Mouse (Mus musculus) B cell, adult 62 days (primary cell): ENCODE data around the gene 1700014D04Rik. TPM values are rescaled to one million over a fixed set of nuclear protein-coding genes. Genes with fewer than 3 reads are reported as not detected.

Source experiments
- total RNA-seq: library from RNA; stranded (reverse); gene quantifications from 4 replicates; pipeline ENCODE4 v1.2.4, GENCODE M21; 2023

1700014D04Rik gene
- total RNA-seq = 0.17 to 0.18 TPM in 2 of 4 replicates, not detected in the others

GRCm38 (mm10) chr13:59746711-59747110, at the start of gene 1700014D04Rik:
TSS of gene 1700014D04Rik (minus strand) at chr13:59746752.

GRCm38 (mm10) chr13:59782145-59782544, 35.6 kb upstream of the 1700014D04Rik start, which contains the start of gene Gm49354:
TSS of gene Gm49354 (minus strand) at chr13:59782245.

GRCm38 (mm10) chr13:59769296-59770163, 23.0 kb upstream of the 1700014D04Rik start, which contains the start of gene Isca1:
TSS of gene Isca1 (minus strand) at chr13:59769810.

GRCm38 (mm10) chr13:59731652-59732051, 14.9 kb downstream of the 1700014D04Rik start, which contains the start of gene Spata31d1d:
TSS of gene Spata31d1d (minus strand) at chr13:59731752.

GRCm38 (mm10) chr13:59711984-59712383, 34.6 kb downstream of the 1700014D04Rik start, which contains the start of gene Spata31d1b:
TSS of gene Spata31d1b (plus strand) at chr13:59712284.

GRCm38 (mm10) chr13:59710230-59710629, 36.3 kb downstream of the 1700014D04Rik start, which contains the start of gene Spata31d1a:
TSS of gene Spata31d1a (minus strand) at chr13:59710330.

GRCm38 (mm10) chr13:59694008-59694407, 52.5 kb downstream of the 1700014D04Rik start, which contains the start of gene 4921517D22Rik:
TSS of gene 4921517D22Rik (minus strand) at chr13:59694108.

Other genes with a start within 250 kb of the 1700014D04Rik start
- gene Agtpbp1, start 161.5 kb downstream of the 1700014D04Rik start, total RNA-seq = 54.1 to 69.6 TPM (median 56.8 TPM) in 4 replicates
- gene Naa35, start 161.5 kb downstream of the 1700014D04Rik start, total RNA-seq = 56.5 to 67.1 TPM (median 63.9 TPM) in 4 replicates
- gene Golm1, start 70.9 kb downstream of the 1700014D04Rik start, total RNA-seq = 19.5 to 26.9 TPM (median 20.3 TPM) in 4 replicates
- not detected in 4 replicates for gene 4921517D22Rik, start 52.6 kb downstream of the 1700014D04Rik start, total RNA-seq
- gene Spata31d1a, start 36.4 kb downstream of the 1700014D04Rik start, total RNA-seq = 0.09 TPM in 1 of 4 replicates, not detected in the others
- gene Spata31d1b, start 34.5 kb downstream of the 1700014D04Rik start, total RNA-seq = not detected in 4 replicates
- not detected in 4 replicates for gene Spata31d1d, start 15.0 kb downstream of the 1700014D04Rik start, total RNA-seq
- gene Isca1, start 23.1 kb upstream of the 1700014D04Rik start, total RNA-seq = 93.6 to 97.7 TPM (median 94.8 TPM) in 4 replicates
- gene Gm49354, start 35.5 kb upstream of the 1700014D04Rik start, total RNA-seq = not detected in 4 replicates
- gene Tut7, start 76.4 kb upstream of the 1700014D04Rik start, total RNA-seq = 266 to 273 TPM (median 269 TPM) in 4 replicates